Mouse (Mus musculus) small intestine, adult 2 months (tissue): Measurements from ENCODE around the gene Lclat1. TPM values are rescaled to one million over a fixed set of nuclear protein-coding genes. Genes with fewer than 3 reads are reported as not detected.

Experiments used
- H3K27ac ChIP-seq: fragments of 200-500 bp; 2 replicates; pipeline ENCODE4 v1.5.1; 2012; ENCODE audit warnings: low read depth, low read length, control low read depth, inconsistent platforms; ENCODE audit not compliant: insufficient read depth
- H3K27me3 ChIP-seq: fragments of 200-500 bp; 2 replicates; pipeline ENCODE4 v1.6.1; 2012; ENCODE audit warnings: mild to moderate bottlenecking, moderate library complexity, low read length, inconsistent platforms; ENCODE audit not compliant: control insufficient read depth, insufficient read depth
- H3K36me3 ChIP-seq: fragments of 200-500 bp; 2 replicates; pipeline ENCODE4 v1.6.1; 2012; ENCODE audit warnings: mild to moderate bottlenecking, low read length, control low read depth, inconsistent platforms; ENCODE audit not compliant: control insufficient read depth, insufficient read depth
- H3K4me1 ChIP-seq: fragments of 200-500 bp; 2 replicates; pipeline ENCODE4 v1.6.1; 2012; ENCODE audit warnings: low read length, inconsistent platforms, mixed read lengths; ENCODE audit not compliant: control insufficient read depth, insufficient read depth, insufficient read length
- H3K4me3 ChIP-seq: fragments of 200-500 bp; 2 replicates; pipeline ENCODE4 v1.5.1; 2012; ENCODE audit warnings: low read depth, mild to moderate bottlenecking, control low read depth, inconsistent platforms, low read length, moderate library complexity
- CTCF ChIP-seq: fragments of 200-500 bp; IDR thresholded peaks from 2 replicates; pipeline ENCODE4 v1.5.1; 2012; ENCODE audit warnings: low read depth, mild to moderate bottlenecking, control low read depth, inconsistent platforms, low read length, moderate library complexity, mixed read lengths; ENCODE audit not compliant: insufficient replicate concordance, insufficient read length; ENCODE audit errors: extremely low read depth
- POLR2A ChIP-seq: fragments of 200-500 bp; IDR thresholded peaks from 2 replicates; pipeline ENCODE4 v1.6.1; 2012; ENCODE audit warnings: low read depth, mild to moderate bottlenecking, control low read depth, inconsistent platforms, low read length, moderate library complexity
- WGBS: fragments of 180-500 bp; shearing (Covaris S2); methylation state at CpG from one replicate; pipeline ENCODE4 v1.1.7; 2018; 5-methylcytosine and 5-hydroxymethylcytosine counted together
- polyA plus RNA-seq: library from polyadenylated mRNA; depleted of rRNA; stranded (reverse); fragments of >200 nt; gene quantifications from 2 replicates; pipeline ENCODE4 v1.2.3, GENCODE M21; 2012; rRNA removed

The Lclat1 gene
- polyA plus RNA-seq, 1 experiment = 7.1 TPM

DNA sequence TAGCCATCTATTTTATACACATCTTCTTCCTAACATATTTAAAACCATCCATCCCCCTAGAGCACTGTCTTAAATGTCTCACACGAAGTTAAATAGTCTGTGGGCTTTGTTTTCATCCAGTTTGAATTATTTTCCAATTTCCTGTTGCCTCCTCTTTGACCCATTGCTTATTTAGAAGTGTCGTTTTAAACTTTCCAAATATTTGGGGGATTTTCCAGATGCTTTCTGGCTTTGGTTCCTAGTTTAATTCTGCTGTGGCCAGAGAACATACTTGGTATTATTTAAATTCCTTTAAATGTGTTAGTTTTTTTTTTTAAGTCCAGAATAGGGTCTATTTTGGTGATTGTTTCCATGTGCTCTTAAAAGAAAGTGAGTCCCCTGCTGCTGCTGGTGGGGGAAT lies 176.5 kb downstream of the Lclat1 start:
- Histone ChIP-seq H3K36me3 (no peaks in the 10 kb centered on the region), H3K27me3 (no peaks in the 10 kb centered on the region), H3K4me1 (peaks cover 2% of the 10 kb centered on the region; the same call in 1 of the 2 replicates), H3K27ac (no peak overlapping the region), H3K4me3 (no peak overlapping the region)
- TF ChIP-seq POLR2A (no peak), CTCF (no peak)
- 66% methylated on average over 2 of the region's 2 CpGs for WGBS

Other genes with a start within 250 kb of the Lclat1 start
- gene Lbh, start 189.7 kb upstream of the Lclat1 start, polyA plus RNA-seq = 41.9 and 49.3 TPM in 2 replicates